Mouse (Mus musculus) forebrain, embryonic 16.5 days (tissue): ENCODE measurements around the gene A230050P20Rik. TPM values are rescaled to one million over a fixed set of nuclear protein-coding genes. Genes with fewer than 3 reads are reported as not detected.

ENCODE experiments used
- ATAC-seq: fragments of 200-750 bp; cut with Nextera tagmentation; 2 replicates; pipeline ENCODE4 v1.8.0; 2017; ENCODE audit warnings: mild to moderate bottlenecking, moderate library complexity
- H3K27ac ChIP-seq: fragments of 300-500 bp; sonication (generic); 2 replicates; pipeline ENCODE4 v1.5.1; 2014; ENCODE audit warnings: low read length, control low read depth
- H3K27me3 ChIP-seq: fragments of 300-500 bp; sonication (generic); replicated peaks from 2 replicates; pipeline ENCODE4 v1.6.1; 2014; ENCODE audit warnings: low read length; ENCODE audit not compliant: control insufficient read depth, insufficient read depth
- H3K36me3 ChIP-seq: fragments of 300-500 bp; sonication (generic); 2 replicates; pipeline ENCODE4 v1.6.1; 2014; ENCODE audit not compliant: control insufficient read depth, insufficient read depth
- H3K4me1 ChIP-seq: fragments of 300-500 bp; sonication (generic); replicated peaks from 2 replicates; pipeline ENCODE4 v1.6.1; 2014; ENCODE audit warnings: low read length; ENCODE audit not compliant: control insufficient read depth, insufficient read depth
- H3K4me2 ChIP-seq: fragments of 300-500 bp; sonication (generic); 2 replicates; pipeline ENCODE4 v1.6.1; 2014; ENCODE audit warnings: mild to moderate bottlenecking, low read length, control low read depth
- H3K4me3 ChIP-seq: fragments of 300-500 bp; sonication (generic); replicated peaks from 2 replicates; pipeline ENCODE4 v1.5.1; 2014; ENCODE audit warnings: mild to moderate bottlenecking, low read length, control low read depth
- H3K9ac ChIP-seq: fragments of 300-500 bp; sonication (generic); replicated peaks from 2 replicates; pipeline ENCODE4 v1.6.1; 2014; ENCODE audit warnings: low read depth, low read length, control low read depth
- H3K9me3 ChIP-seq: fragments of 300-500 bp; sonication (generic); 2 replicates; pipeline ENCODE4 v1.6.1; 2016; ENCODE audit warnings: low read length; ENCODE audit not compliant: control insufficient read depth
- WGBS: fragments of 180-500 bp; shearing (Covaris S2); extraction: QIAGEN DNeasy Blood & Tissue Kit; methylation state at CpG from one replicate; pipeline ENCODE4 v1.1.7; 2014; 5-methylcytosine and 5-hydroxymethylcytosine counted together
- polyA plus RNA-seq: library from polyadenylated mRNA; unstranded; fragments of >200 nt; fragmentation: Nextera tagmentation; extraction: Ambion mirVana; gene quantifications from 2 replicates; pipeline ENCODE4 v1.2.1, GENCODE M21; 2015

A230050P20Rik gene
- polyA plus RNA-seq, 1 experiment from 2014 or later, result 8.8 TPM

- H3K27me3 ChIP-seq, result no peaks in the 10 kb centered on the region
- no peaks in the 10 kb centered on the region for H3K9me3 ChIP-seq
- H3K36me3 ChIP-seq, result no peaks in the 10 kb centered on the region
- H3K4me1 ChIP-seq, result peaks cover 3% of the 10 kb centered on the region
- peak within 1 kb of the TSS; percentile 78 for H3K4me2 ChIP-seq
- H3K4me3 ChIP-seq, result peak within 1 kb of the TSS; percentile 56
- H3K9ac ChIP-seq, result peak within 1 kb of the TSS; percentile 74
- whole genome bisulfite sequencing, result 93% methylated on average over 13 of the region's 13 CpGs
- H3K27ac ChIP-seq, result peak within 1 kb of the TSS; percentile 96
- ATAC-seq, result no peak
Measured at GRCm38 (mm10) chr9:20879097-20879792, 10.8 kb downstream of the A230050P20Rik start, which contains the start of gene Angptl6. Gene Angptl6 (minus strand): TSS chr9:20879727.

DNA sequence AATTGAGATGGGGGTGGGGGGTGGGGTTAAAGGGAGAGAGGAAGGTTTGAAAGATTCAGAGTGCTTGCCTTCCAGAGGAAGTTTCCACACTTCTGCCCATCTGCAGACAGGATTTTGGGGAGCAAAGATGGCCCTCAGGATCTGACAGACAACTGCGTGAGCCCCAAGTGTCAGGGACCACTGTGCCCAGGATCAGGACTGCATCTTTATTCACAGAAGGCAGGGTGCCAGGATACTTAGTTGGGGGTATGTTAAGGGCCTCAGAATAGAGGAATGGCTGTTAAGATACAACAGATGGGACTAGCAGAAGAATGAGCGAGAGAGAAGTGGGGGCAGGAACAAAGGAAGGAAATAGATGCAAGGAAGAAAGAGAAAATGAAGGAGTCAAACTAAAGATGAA lies 18.1 kb downstream of the A230050P20Rik start:
- Histone ChIP-seq H3K27me3 (no peaks in the 10 kb centered on the region), H3K9ac (no peak overlapping the region), H3K4me1 (peaks cover 12% of the 10 kb centered on the region), H3K9me3 (no peaks in the 10 kb centered on the region), H3K36me3 (peaks cover 15% of the 10 kb centered on the region), H3K4me2 (no peak overlapping the region), H3K27ac (no peak overlapping the region), H3K4me3 (no peak overlapping the region)
- 98% methylated on average over 2 of the region's 2 CpGs for WGBS
- no peak for ATAC-seq

- peak overlapping the region; percentile 82 for H3K4me2 ChIP-seq
- no peak overlapping the region; the same call in 1 of the 2 replicates for H3K4me3 ChIP-seq
Measured at GRCm38 (mm10) chr9:20887191-20887590, 18.7 kb downstream of the A230050P20Rik start.

DNA sequence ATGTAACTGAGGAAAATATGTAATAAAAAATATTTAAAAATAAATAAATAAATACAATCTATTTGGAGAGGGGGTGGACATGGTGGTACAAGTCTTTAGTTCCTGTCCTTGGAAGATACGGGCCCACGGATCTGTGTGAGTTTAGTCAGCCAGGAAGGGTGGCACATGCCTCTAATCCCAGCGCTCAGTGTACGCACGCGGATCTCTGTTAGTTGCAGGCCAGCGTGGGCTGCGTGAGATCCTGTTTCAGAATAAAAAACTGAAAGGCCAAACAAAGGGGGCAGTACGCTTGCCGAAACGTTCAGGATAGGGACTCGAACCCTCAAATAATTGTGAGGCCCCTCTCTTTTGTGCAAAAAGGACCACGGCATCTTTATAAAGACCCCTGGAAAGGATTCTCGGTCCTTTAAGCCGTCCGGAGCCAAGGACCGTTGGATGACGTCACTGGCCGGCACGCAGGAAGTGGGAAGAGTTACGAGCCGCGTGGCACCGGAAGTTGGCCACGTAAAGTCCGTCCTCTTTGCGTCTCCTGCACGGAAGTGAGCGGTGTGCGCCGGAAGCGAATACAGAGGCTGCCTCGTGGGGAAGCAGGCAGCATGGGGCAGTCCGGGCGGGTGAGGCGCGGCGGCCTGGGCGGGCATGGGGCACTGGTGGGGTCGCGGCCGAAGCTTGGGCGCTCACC lies 19.4 kb downstream of the A230050P20Rik start, which contains the start of gene Ppan:
Ppan (plus strand) TSS at position 472 of the 682 bp plus-strand sequence.
- peak; percentile 98 for ATAC-seq
- H3K9ac ChIP-seq, result peak within 1 kb of the TSS; percentile 84
- no peaks in the 10 kb centered on the region for H3K27me3 ChIP-seq
- under 1% methylated on average over 43 of the region's 43 CpGs for WGBS
- peak within 1 kb of the TSS; percentile 88 for H3K27ac ChIP-seq
- peaks cover 12% of the 10 kb centered on the region for H3K4me1 ChIP-seq
- H3K9me3 ChIP-seq, result no peaks in the 10 kb centered on the region
- peaks cover 26% of the 10 kb centered on the region for H3K36me3 ChIP-seq
- peak within 1 kb of the TSS; percentile 85 for H3K4me3 ChIP-seq
- peak within 1 kb of the TSS; percentile 82 for H3K4me2 ChIP-seq

More at GRCm38 (mm10) chr9:20887191-20887590, 18.7 kb downstream of the A230050P20Rik start:
- WGBS, result 90% methylated on average over 6 of the region's 6 CpGs
- Histone ChIP-seq H3K9ac (no peak overlapping the region), H3K9me3 (no peaks in the 10 kb centered on the region), H3K27ac (peak overlapping the region; percentile 88; the same call in 1 of the 2 replicates), H3K36me3 (peaks cover 21% of the 10 kb centered on the region), H3K4me1 (peaks cover 12% of the 10 kb centered on the region), H3K27me3 (no peaks in the 10 kb centered on the region)
- ATAC-seq, result no peak

DNA sequence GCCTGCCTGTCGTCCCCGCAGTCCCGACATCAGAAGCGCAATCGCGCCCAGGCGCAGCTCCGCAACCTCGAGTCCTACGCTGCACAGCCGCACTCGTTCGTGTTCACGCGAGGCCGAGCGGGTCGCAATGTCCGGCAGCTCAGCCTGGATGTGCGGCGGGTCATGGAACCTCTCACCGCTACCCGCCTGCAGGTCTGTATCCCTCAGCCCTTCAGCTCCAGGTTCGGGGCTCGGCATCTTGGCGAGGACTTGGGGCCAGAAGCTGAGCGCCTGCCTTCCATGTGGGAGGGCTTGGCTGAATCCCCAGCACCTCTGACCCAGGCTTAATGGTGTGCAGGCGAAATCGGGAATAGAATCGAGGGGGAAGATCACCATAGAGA lies 19.9 kb downstream of the A230050P20Rik start:
- peak overlapping the region; percentile 84 for H3K9ac ChIP-seq
- H3K36me3 ChIP-seq, result peaks cover 29% of the 10 kb centered on the region
- H3K9me3 ChIP-seq, result no peaks in the 10 kb centered on the region
- WGBS, result under 1% methylated on average over 30 of the region's 30 CpGs
- no peak overlapping the region; the same call in 1 of the 2 replicates for H3K27ac ChIP-seq
- H3K27me3 ChIP-seq, result no peaks in the 10 kb centered on the region
- H3K4me1 ChIP-seq, result peaks cover 12% of the 10 kb centered on the region
- H3K4me2 ChIP-seq, result peak overlapping the region; percentile 82
- ATAC-seq, result no peak; the same call in 1 of the 2 replicates
- H3K4me3 ChIP-seq, result peak overlapping the region; percentile 85

DNA sequence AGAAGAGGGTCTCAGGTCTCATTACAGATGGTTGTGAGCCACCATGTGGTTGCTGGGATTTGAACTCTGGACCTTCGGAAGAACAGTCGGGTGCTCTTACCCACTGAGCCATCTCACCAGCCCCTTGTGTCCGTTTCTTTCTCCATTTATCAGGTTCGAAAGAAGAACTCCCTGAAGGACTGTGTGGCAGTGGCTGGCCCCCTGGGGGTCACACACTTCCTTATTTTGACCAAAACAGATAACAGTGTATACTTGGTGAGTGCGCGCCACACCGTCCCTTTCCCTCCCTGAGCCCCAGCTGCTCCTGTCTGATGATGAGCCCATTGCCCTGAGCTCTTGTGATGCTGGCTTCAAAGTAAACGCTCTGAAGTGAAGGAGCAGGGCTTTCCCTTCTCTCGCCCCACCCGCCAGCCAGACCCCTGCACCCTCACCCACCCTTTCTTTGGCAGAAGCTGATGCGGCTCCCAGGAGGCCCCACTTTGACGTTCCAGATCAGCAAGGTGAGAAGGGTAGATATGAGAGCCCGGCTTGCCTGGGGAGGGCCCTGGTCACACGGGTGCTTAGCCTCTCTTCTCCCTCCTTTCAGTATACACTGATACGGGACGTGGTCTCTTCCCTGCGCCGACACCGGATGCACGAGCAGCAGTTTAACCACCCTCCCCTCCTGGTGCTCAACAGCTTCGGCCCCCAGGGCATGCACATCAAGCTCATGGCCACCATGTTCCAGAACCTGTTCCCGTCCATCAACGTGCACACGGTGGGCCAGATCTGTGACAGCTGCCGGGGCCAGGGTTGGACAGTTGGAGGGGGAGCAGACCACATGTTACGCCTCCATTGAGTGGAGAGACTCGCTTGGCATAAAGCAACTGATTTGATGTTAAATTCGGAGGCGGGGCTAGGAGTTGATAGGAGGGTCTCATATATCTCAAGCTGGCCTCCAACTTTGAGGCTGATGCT lies 21.0 kb downstream of the A230050P20Rik start:
- Histone ChIP-seq H3K27me3 (no peaks in the 10 kb centered on the region), H3K9me3 (no peaks in the 10 kb centered on the region), H3K4me2 (no peak overlapping the region), H3K36me3 (peaks cover 39% of the 10 kb centered on the region), H3K4me3 (no peak overlapping the region), H3K4me1 (peaks cover 12% of the 10 kb centered on the region), H3K27ac (no peak overlapping the region), H3K9ac (no peak overlapping the region)
- ATAC-seq, result no peak
- 87% methylated on average over 29 of the region's 29 CpGs for WGBS

- no peak for ATAC-seq
- H3K4me3 ChIP-seq, result no peak overlapping the region
- H3K4me2 ChIP-seq, result no peak overlapping the region
- H3K9ac ChIP-seq, result no peak overlapping the region
- WGBS, result 90% methylated on average over 5 of the region's 5 CpGs
- no peaks in the 10 kb centered on the region for H3K27me3 ChIP-seq
- H3K27ac ChIP-seq, result no peak overlapping the region
- H3K36me3 ChIP-seq, result peaks cover 45% of the 10 kb centered on the region
- H3K4me1 ChIP-seq, result peaks cover 12% of the 10 kb centered on the region
- no peaks in the 10 kb centered on the region for H3K9me3 ChIP-seq
Measured at GRCm38 (mm10) chr9:20890411-20890810, 22.0 kb downstream of the A230050P20Rik start.

DNA sequence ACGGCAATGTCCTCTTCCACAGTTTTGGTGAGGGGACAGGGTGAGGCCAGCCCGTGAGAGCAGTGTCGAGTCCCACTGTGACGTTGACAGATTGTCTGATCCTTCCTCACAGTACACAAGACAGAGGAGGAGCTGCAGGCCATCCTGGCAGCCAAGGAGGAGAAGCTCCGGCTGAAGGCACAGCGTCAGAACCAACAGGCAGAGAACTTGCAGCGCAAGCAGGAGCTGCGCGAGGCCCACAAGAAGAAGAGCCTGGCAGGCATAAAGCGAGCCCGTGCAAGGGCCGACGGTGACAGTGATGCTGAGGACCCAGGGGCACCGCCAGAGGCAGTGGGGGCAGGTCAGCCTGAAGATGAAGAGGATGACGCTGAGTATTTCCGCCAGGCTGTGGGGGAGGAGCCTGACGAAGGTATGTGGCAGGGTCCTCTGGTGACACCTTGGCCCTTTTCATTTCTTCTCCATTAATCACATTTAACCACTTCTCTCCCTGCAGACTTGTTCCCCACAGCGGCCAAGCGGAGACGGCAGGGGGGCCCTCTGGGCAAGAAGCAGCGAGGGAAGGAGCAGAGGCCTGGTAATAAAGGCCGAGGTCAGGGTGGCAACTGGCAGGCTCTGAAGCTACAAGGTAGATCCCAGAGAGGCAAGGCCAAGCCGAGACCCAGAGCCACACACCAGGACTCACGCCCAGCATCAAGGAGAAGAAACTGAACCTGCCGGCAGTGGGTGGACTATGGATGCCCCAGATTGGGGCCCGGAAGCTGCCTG lies 23.1 kb downstream of the A230050P20Rik start:
- 85% methylated on average over 26 of the region's 26 CpGs for WGBS
- no peak for ATAC-seq
- Histone ChIP-seq H3K36me3 (peaks cover 54% of the 10 kb centered on the region), H3K27me3 (no peaks in the 10 kb centered on the region), H3K4me1 (peaks cover 12% of the 10 kb centered on the region), H3K9me3 (no peaks in the 10 kb centered on the region), H3K4me2 (no peak overlapping the region), H3K4me3 (no peak overlapping the region), H3K9ac (no peak overlapping the region), H3K27ac (no peak overlapping the region)
